Mouse (Mus musculus) G1E (cell line): ENCODE results near the gene Mtus2.

Experiments used
- CTCF ChIP-seq: IDR thresholded peaks from 2 replicates; pipeline ENCODE4 v1.5.1; 2012; ENCODE audit warnings: low read depth, low read length, inconsistent platforms, mixed read lengths
- GATA1 ChIP-seq: IDR thresholded peaks from 2 replicates; pipeline ENCODE4 v1.6.1; 2012; ENCODE audit warnings: borderline replicate concordance, low read length, inconsistent platforms, mixed read lengths
- POLR2AphosphoS5 ChIP-seq: IDR thresholded peaks from 2 replicates; pipeline ENCODE4 v1.6.1; 2012; ENCODE audit warnings: low read depth, low read length, inconsistent platforms; ENCODE audit not compliant: insufficient replicate concordance
- TAL1 ChIP-seq: conservative IDR thresholded peaks from 2 replicates; pipeline ENCODE4 v1.6.1; 2012; ENCODE audit warnings: low read depth, low read length, inconsistent platforms, mixed read lengths

DNA sequence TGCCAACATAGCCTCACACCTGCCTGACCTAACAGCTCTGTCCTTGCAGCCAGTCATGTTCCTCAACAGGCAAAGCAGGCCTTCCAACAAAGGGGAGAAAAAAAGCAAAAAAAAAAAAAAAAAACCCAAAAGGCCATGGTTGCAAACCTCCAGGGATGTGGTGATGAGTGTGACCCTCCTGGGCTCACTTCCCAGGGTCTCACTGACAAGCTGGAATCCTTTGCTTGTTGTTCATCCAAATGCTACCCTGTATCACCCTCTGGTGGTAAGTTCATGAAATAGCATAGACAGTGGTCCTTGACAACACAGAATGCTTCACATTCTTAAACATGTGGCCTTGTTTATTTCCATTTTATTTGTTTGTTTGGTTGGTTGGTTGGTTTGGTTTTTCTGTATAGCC is 281.9 kb downstream of the Mtus2 start:
- no peak for TF ChIP-seq GATA1
- no peak for TF ChIP-seq CTCF
- TF ChIP-seq TAL1: no peak
- no peak for TF ChIP-seq POLR2AphosphoS5
